Mouse (Mus musculus): ENCODE measurements around the gene Tlnrd1. TPM values are rescaled to one million over a fixed set of nuclear protein-coding genes. Genes with fewer than 3 reads are reported as not detected.
A peak's percentile ranks its signal among the peaks of the same experiment; 100 is the strongest.

Gene Tlnrd1
- polyA plus RNA-seq, 1 experiment from 2014 or later = 16.8 TPM

DNA sequence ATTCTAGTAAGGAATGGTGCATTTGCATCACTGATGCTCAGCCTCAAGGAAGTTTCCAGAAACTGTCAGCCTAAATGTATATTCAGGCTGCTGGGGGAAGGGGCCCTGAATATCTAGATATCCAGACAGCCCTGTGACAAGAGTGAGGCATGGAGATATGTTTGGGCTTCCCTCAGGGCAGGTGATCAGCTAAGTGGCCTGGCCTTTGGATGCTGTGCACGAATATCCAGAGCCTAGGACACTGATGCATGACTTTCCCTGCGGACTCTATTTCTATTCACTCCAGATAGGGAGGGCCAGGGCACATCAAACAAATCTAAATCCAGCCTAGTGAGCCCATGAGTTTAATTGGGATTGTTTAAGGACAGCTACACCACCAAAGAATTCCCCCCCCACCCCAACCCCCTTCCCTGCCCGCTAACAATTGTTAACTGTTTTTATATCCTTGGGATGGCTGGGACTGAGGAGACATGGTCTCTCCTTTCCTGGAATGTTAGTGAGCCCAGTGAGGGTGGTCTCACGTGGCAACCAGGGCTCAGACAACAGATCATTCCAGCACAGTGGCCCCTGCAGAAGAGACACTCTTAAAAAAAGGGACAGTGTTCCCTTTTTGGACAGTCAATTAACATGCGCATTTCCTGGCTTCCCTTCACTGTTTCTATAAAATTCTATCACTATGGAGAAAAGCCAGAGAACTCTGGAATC lies 14.1 kb downstream of the Tlnrd1 start:
- 37% methylated on average over 5 of the region's 5 CpGs for WGBS
- 0 out of 2 replicates have a peak, but pooled peaks have one; percentile 38 for ATAC-seq (ENCODE audit: low FRiP score)

DNA sequence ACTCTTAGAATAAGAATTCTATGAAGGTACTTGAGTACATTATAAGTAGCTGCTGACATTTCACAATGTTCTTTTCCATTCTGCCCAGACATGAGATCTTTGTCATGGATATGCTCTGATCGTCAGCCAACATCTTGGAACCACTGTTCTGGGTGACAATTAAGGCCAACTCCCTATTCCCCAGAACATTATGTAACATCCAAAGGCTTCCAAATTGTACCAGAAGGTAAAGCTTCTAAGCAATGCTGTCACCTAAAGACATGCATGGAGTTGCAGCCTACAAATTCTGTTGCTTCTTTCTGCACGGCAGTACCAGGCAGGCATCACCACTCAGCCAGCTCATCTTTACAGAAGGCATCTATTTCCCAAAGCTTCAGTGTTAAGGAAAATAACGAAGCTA lies 15.9 kb downstream of the Tlnrd1 start:
- no peak for ATAC-seq (ENCODE audit: low FRiP score)
- Histone ChIP-seq H3K27ac (ENCODE audit: low read depth, low read length) (no peak overlapping the region), H3K27me3 (ENCODE audit: control insufficient read depth, insufficient read depth, low read length) (no peaks in the 10 kb centered on the region), H3K9me3 (ENCODE audit: control insufficient read depth, low read length) (no peaks in the 10 kb centered on the region), H3K36me3 (ENCODE audit: control insufficient read depth, insufficient read depth, low read length) (no peaks in the 10 kb centered on the region), H3K9ac (ENCODE audit: low read length) (no peak overlapping the region), H3K4me1 (ENCODE audit: control insufficient read depth, insufficient read depth, low read length) (no peaks in the 10 kb centered on the region), H3K4me3 (ENCODE audit: low read depth, low read length) (no peak overlapping the region), H3K4me2 (no peak overlapping the region)
- 82% methylated on average over 3 of the region's 3 CpGs for WGBS
- DNase-seq (ENCODE audit: low spot score, missing footprints) = no peak

More for the DNA sequence above, 14.1 kb downstream of the Tlnrd1 start:
- Histone ChIP-seq H3K4me2 (no peak overlapping the region), H3K4me1 (ENCODE audit: control insufficient read depth, insufficient read depth, low read length) (no peaks in the 10 kb centered on the region), H3K36me3 (ENCODE audit: control insufficient read depth, insufficient read depth, low read length) (no peaks in the 10 kb centered on the region), H3K9ac (ENCODE audit: low read length) (no peak overlapping the region), H3K27ac (ENCODE audit: low read depth, low read length) (no peak overlapping the region), H3K9me3 (ENCODE audit: control insufficient read depth, low read length) (no peaks in the 10 kb centered on the region), H3K27me3 (ENCODE audit: control insufficient read depth, insufficient read depth, low read length) (no peaks in the 10 kb centered on the region), H3K4me3 (ENCODE audit: low read depth, low read length) (no peak overlapping the region)
- DNase-seq (ENCODE audit: low spot score, missing footprints) = no peak

DNA sequence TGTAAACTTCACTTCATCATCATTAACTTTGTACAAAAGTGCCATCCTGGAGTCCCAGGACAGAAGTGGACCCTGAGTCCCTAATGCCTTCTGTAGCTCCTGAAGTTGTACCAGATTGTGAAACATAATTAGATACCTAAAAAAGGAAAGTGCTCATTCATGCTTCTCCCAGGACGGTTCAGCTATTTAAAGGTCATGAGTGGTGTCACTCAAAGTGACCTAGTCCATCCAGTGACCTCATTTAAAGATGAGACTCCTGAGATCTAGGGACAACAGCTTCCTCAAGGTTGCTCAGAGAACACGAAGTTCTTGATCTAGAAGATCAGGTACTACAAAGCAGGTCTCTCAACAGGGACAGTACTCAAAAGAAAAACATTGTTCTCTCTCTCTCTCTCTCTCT lies 20.6 kb downstream of the Tlnrd1 start:
- ATAC-seq (ENCODE audit: low FRiP score) = no peak
- no peak overlapping the region for H3K27ac ChIP-seq (ENCODE audit: low read depth, low read length)
- no peaks in the 10 kb centered on the region for H3K9me3 ChIP-seq (ENCODE audit: control insufficient read depth, low read length)
- WGBS = 72% methylated on average over 2 of the region's 2 CpGs
- H3K4me2 ChIP-seq = no peak overlapping the region
- H3K4me3 ChIP-seq (ENCODE audit: low read depth, low read length) = no peak overlapping the region
- no peak overlapping the region for H3K9ac ChIP-seq (ENCODE audit: low read length)
- no peaks in the 10 kb centered on the region for H3K4me1 ChIP-seq (ENCODE audit: control insufficient read depth, insufficient read depth, low read length)
- H3K36me3 ChIP-seq (ENCODE audit: control insufficient read depth, insufficient read depth, low read length) = no peaks in the 10 kb centered on the region
- no peaks in the 10 kb centered on the region for H3K27me3 ChIP-seq (ENCODE audit: control insufficient read depth, insufficient read depth, low read length)
- peak; percentile 53 for DNase-seq (ENCODE audit: low spot score, missing footprints)

DNA sequence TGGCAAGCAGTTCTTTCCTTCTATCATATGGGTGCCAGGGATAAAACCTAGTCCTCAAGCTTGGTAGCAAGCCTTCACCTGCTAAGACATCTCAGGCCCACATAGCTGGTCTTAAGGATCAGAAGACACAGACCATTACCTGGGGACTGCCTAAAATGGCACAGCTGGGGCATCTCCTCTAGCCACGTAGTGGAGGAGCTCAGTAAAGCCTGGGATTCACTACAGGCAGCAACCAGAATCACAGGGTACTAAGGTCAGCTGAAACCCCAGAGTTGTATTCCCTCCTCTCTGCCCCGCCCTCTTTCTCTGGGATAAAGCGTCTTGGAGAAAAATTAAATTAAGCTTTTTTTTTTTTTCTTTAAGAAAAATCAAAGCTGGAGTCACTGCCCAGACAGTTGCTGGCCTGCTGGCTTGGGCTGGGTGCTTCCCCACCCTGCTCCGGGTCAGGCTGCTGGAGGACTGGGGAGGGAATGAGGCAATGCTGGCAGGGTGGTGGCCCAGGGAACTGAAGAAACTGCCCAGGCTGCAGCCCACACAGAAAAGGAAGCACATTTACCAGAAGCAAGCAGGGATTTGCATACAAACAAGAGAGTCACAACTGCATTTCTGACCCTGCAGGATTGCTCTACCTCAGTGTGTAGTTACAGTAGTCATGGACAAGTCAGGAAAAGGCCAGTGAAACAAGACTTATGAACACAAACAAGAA lies 24.6 kb downstream of the Tlnrd1 start:
- H3K4me3 ChIP-seq (ENCODE audit: low read depth, low read length) = no peak overlapping the region
- H3K9me3 ChIP-seq (ENCODE audit: control insufficient read depth, low read length) = no peaks in the 10 kb centered on the region
- no peaks in the 10 kb centered on the region for H3K36me3 ChIP-seq (ENCODE audit: control insufficient read depth, insufficient read depth, low read length)
- DNase-seq (ENCODE audit: low spot score, missing footprints) (peak; percentile 53), ATAC-seq (ENCODE audit: low FRiP score) (no peak)
- H3K27me3 ChIP-seq (ENCODE audit: control insufficient read depth, insufficient read depth, low read length) = no peaks in the 10 kb centered on the region
- WGBS = 65% methylated on average over 4 of the region's 4 CpGs
- no peak overlapping the region for H3K4me2 ChIP-seq
- H3K9ac ChIP-seq (ENCODE audit: low read length) = no peak overlapping the region
- H3K27ac ChIP-seq (ENCODE audit: low read depth, low read length) = no peak overlapping the region
- no peaks in the 10 kb centered on the region for H3K4me1 ChIP-seq (ENCODE audit: control insufficient read depth, insufficient read depth, low read length)

DNA sequence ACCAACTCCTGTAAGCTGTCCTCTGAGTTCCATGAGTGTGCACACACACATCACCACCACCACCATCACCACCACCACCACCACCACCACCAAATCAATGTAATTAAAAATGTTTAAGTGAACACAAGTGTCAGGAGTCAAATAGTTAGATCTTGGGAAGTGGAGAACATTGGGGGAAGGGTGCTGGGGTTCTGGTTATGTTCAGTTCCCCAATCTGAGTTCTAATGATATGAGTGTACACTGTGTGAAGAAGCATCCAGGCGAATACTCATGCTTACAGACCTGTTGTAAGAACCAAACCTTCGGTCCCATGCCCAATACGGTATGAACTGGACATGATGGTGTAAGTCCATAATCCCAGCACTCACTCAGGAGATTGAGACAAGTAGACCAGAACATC lies 26.2 kb downstream of the Tlnrd1 start:
- Histone ChIP-seq H3K36me3 (ENCODE audit: control insufficient read depth, insufficient read depth, low read length) (no peaks in the 10 kb centered on the region), H3K4me3 (ENCODE audit: low read depth, low read length) (no peak overlapping the region), H3K9me3 (ENCODE audit: control insufficient read depth, low read length) (no peaks in the 10 kb centered on the region), H3K27ac (ENCODE audit: low read depth, low read length) (no peak overlapping the region), H3K27me3 (ENCODE audit: control insufficient read depth, insufficient read depth, low read length) (no peaks in the 10 kb centered on the region), H3K4me2 (no peak overlapping the region), H3K9ac (ENCODE audit: low read length) (no peak overlapping the region), H3K4me1 (ENCODE audit: control insufficient read depth, insufficient read depth, low read length) (no peaks in the 10 kb centered on the region)
- 91% methylated on average over 3 of the region's 3 CpGs for WGBS
- DNase-seq (ENCODE audit: low spot score, missing footprints) = no peak
- ATAC-seq (ENCODE audit: low FRiP score) = no peak

DNA sequence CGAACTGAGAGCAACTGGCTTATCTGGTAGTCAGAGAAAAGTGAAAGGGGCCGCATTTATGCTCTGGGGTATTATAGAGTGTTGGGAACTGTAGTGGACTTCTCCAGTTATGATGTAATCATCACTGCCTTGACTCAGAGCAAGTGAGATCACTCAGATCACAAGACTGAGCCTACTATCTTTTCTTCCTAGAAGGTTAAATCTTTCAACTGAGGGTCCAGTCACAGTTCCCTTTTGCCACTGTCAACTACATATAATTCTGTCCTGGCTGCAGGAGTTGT lies 27.0 kb downstream of the Tlnrd1 start:
- Histone ChIP-seq H3K4me1 (ENCODE audit: control insufficient read depth, insufficient read depth, low read length) (0 out of 2 replicates have a peak, but pooled peaks cover 1% of the 10 kb centered on the region), H3K4me2 (no peak overlapping the region), H3K27me3 (ENCODE audit: control insufficient read depth, insufficient read depth, low read length) (no peaks in the 10 kb centered on the region), H3K9ac (ENCODE audit: low read length) (no peak overlapping the region), H3K36me3 (ENCODE audit: control insufficient read depth, insufficient read depth, low read length) (no peaks in the 10 kb centered on the region), H3K27ac (ENCODE audit: low read depth, low read length) (no peak overlapping the region), H3K9me3 (ENCODE audit: control insufficient read depth, low read length) (no peaks in the 10 kb centered on the region), H3K4me3 (ENCODE audit: low read depth, low read length) (no peak overlapping the region)
- 93% methylated on average over 2 of the region's 2 CpGs for WGBS
- DNase-seq (ENCODE audit: low spot score, missing footprints) = no peak
- ATAC-seq (ENCODE audit: low FRiP score) = no peak

DNA sequence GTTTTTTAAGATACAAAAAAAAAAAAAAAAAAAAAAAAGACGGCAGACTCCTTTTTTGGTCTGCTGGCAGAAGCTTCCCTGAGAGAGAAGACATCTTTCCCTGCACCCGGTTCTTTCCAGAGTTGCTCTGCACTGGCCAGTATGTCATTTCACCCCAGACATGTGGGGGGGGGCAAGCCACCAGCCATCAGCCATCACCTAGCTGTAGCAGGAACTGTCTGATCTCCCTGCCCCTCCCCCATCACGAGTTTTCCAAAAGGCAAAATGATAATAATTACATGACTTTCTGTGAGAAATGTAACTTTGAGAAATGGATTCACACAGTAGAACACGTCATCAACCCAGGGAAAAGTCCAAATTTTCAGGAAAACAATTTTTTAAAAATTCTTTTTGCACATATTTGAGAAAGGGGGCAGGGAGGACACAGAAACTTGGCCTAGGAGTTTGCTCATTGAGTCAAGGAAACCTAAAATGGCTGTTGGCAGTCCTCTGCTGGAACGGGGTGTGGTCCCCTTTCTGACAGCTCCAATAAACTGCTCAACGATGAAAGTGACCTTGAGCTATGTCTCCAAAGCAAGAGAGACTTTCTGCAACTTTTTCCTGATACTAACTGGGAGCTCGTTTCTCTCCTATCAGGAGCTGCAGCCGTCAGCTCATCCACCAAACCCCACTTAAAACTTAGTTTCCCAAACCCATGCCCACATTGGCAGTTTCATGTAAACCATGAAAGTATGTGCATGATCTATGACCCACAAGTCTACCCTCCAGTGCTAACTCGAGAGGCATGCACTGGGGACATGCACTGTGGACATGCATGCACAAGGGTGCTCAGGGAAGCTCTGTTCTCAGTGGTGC lies 27.5 kb downstream of the Tlnrd1 start:
- WGBS = 82% methylated on average over 9 of the region's 9 CpGs
- H3K9ac ChIP-seq (ENCODE audit: low read length) = no peak overlapping the region

DNA sequence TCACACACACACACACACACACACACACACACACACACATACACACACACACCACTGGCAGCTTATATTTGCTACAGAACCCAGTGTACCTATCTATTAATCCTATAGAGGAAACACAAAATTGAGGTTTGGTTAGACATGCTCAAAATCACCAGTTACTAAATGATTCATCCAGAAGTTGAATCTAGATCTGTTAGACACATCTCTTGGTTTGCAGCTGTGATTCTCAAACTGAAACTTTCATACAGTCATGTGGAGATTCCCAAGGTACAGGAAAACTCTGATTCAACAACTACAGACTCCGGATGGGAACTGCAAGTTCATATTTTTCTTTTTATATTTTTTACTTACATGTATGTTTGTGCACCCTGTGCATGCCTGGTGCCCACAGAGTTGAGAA lies 28.9 kb downstream of the Tlnrd1 start:
- WGBS = 97% methylated on average over 1 of the region's 1 CpGs

More for the DNA sequence above, 27.5 kb downstream of the Tlnrd1 start:
- H3K4me3 ChIP-seq (ENCODE audit: low read depth, low read length) = no peak overlapping the region
- ATAC-seq (ENCODE audit: low FRiP score) = no peak
- no peaks in the 10 kb centered on the region for H3K27me3 ChIP-seq (ENCODE audit: control insufficient read depth, insufficient read depth, low read length)
- no peaks in the 10 kb centered on the region for H3K9me3 ChIP-seq (ENCODE audit: control insufficient read depth, low read length)
- no peak overlapping the region for H3K27ac ChIP-seq (ENCODE audit: low read depth, low read length)
- no peaks in the 10 kb centered on the region for H3K36me3 ChIP-seq (ENCODE audit: control insufficient read depth, insufficient read depth, low read length)
- 0 out of 2 replicates have a peak, but pooled peaks cover 4% of the 10 kb centered on the region for H3K4me1 ChIP-seq (ENCODE audit: control insufficient read depth, insufficient read depth, low read length)
- peak; percentile 66 for DNase-seq (ENCODE audit: low spot score, missing footprints)
- H3K4me2 ChIP-seq = no peak overlapping the region

More for the DNA sequence above, 28.9 kb downstream of the Tlnrd1 start:
- Histone ChIP-seq H3K36me3 (ENCODE audit: control insufficient read depth, insufficient read depth, low read length) (no peaks in the 10 kb centered on the region), H3K4me1 (ENCODE audit: control insufficient read depth, insufficient read depth, low read length) (0 out of 2 replicates have a peak, but pooled peaks cover 4% of the 10 kb centered on the region), H3K4me2 (no peak overlapping the region), H3K9ac (ENCODE audit: low read length) (no peak overlapping the region), H3K4me3 (ENCODE audit: low read depth, low read length) (no peak overlapping the region), H3K27me3 (ENCODE audit: control insufficient read depth, insufficient read depth, low read length) (no peaks in the 10 kb centered on the region), H3K27ac (ENCODE audit: low read depth, low read length) (no peak overlapping the region), H3K9me3 (ENCODE audit: control insufficient read depth, low read length) (no peaks in the 10 kb centered on the region)
- DNase-seq (ENCODE audit: low spot score, missing footprints) (no peak), ATAC-seq (ENCODE audit: low FRiP score) (no peak)
